In the genomic region with DNA sequence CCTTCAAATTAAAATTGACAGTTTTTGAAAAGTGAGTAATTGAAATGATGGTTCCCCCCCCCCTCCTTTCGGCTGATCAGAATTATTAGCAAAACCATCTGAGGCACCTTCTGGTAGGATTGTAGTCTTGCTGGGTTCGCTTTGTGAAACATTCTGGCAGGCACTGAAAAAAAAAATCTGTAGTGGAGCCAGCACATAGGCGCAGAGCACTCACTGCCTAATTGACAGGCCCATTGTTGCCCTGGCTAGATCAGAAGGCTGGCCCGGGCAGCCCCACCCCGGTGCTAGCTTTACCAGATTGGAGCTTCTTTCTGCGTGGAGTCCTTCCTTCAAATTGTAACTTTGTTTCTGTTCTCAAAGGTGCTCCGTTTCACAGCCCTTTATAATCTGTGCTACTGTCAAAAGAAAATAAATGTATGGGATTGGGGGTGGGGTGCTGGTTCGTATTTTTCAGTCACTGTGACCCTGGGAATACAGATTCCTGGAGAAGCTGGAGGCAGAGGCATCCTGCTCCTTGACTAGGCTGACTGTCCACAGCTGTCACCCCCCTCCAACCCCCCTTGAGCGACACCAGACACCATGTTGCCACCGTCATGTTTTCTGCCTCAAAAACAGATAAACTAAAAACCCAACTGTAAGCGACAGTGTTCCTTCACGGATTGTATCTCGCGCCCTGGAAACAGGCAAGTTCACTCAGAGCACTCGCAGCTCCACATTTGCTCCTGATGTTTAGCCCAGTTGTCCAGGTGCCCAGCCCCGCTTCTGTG, we compare ENCODE assay signal across 12 mouse cellular contexts.
A peak's percentile ranks its signal among the peaks of the same experiment; 100 is the strongest.
DNase-seq lines count a peak whose midpoint lies in the region; ATAC-seq and TF ChIP-seq lines count a peak whose summit lies in the region.
"Had no signal": no experiment of that assay in that cellular context is flagged by ENCODE, and none has a peak within 500 bp of the region (broad histone marks: within the 10 kb centered on the region; RNA-seq: fewer than 3 reads in every experiment).

No protein-coding gene starts in this region.

- 16% methylated on average over 16 of the region's 16 CpGs for WGBS in forebrain, embryonic 16.5 days

- H3K27me3 ChIP-seq in forebrain, embryonic 16.5 days (replicated peaks; ENCODE audit: control insufficient read depth, insufficient read depth, low read length): no peaks in the 10 kb centered on the region
- H3K27me3 ChIP-seq: limb, embryonic 13.5 days had no signal

- H3K4me1 ChIP-seq in forebrain, embryonic 16.5 days (replicated peaks; ENCODE audit: control insufficient read depth, insufficient read depth, low read length): peaks cover 32% of the 10 kb centered on the region

- intact Hi-C loops in left cerebral cortex, adult 2 months (cut with DNase I): no loop called here

- H3K9me3 ChIP-seq in forebrain, embryonic 16.5 days (ENCODE audit: control insufficient read depth, low read length): no peaks in the 10 kb centered on the region
- H3K9me3 ChIP-seq: limb, embryonic 13.5 days had no signal

- DNase-seq in testis, postnatal 14 days (ENCODE audit: low spot score): peak; percentile 48
- DNase-seq in testis, postnatal 10 days (ENCODE audit: low spot score): no peak
- DNase-seq in mesoderm, embryonic 11.5 days (ENCODE audit: low read depth, low spot score): peak; percentile 48
- DNase-seq in telencephalon, adult 2 months (ENCODE audit: low read depth, low spot score): peak; percentile 33
- no peak for DNase-seq in left cerebral cortex, adult 9 months (ENCODE audit: low spot score in 2 of 2)
- no peak for DNase-seq in thymus, postnatal 0 days (ENCODE audit: low spot score)
- no peak for DNase-seq in left cerebral cortex, adult 2 months (ENCODE audit: extremely low spot score in 1 of 2, low spot score in 2 of 2)
- DNase-seq: adrenal gland, adult 2 months; gastrocnemius, postnatal 14 days; right cerebral cortex, postnatal 4 days had no signal

- no peak for TF ChIP-seq CTCF in left cerebral cortex, adult 2 months (IDR thresholded peaks at IDR 0.05)

- peak overlapping the region; percentile 27; the same call in 1 of the 2 replicates for H3K9ac ChIP-seq in forebrain, embryonic 16.5 days (replicated peaks; ENCODE audit: low read depth, low read length)
- H3K9ac ChIP-seq: limb, embryonic 13.5 days had no signal

- peak overlapping the region; percentile 55 for H3K4me2 ChIP-seq in forebrain, embryonic 16.5 days (ENCODE audit: low read length)
- H3K4me2 ChIP-seq: limb, embryonic 13.5 days had no signal

- H3K36me3 ChIP-seq in forebrain, embryonic 16.5 days (ENCODE audit: control insufficient read depth, insufficient read depth): no peaks in the 10 kb centered on the region
- H3K36me3 ChIP-seq: limb, embryonic 13.5 days had no signal

- no peak overlapping the region for H3K4me3 ChIP-seq in forebrain, embryonic 16.5 days (replicated peaks; ENCODE audit: low read length)
- no peak overlapping the region for H3K4me3 ChIP-seq in left cerebral cortex, adult 2 months
- H3K4me3 ChIP-seq: limb, embryonic 13.5 days had no signal

- H3K27ac ChIP-seq in forebrain, embryonic 16.5 days (ENCODE audit: low read length): peak overlapping the region; percentile 85
- H3K27ac ChIP-seq in left cerebral cortex, adult 2 months: no peak overlapping the region
- H3K27ac ChIP-seq: limb, embryonic 13.5 days had no signal

- ATAC-seq in forebrain, embryonic 16.5 days: peak; percentile 89

Comparison
In these comparisons a context has a peak if more than half of its experiments do, and no peak if none do; other contexts are left out.
1. DNase-seq: peak in testis, postnatal 14 days (single experiment), mesoderm, embryonic 11.5 days (single experiment) and telencephalon, adult 2 months (single experiment); none in testis, postnatal 10 days (single experiment), left cerebral cortex, adult 9 months (0 of 2), thymus, postnatal 0 days (single experiment) and left cerebral cortex, adult 2 months (0 of 2).